Mouse (Mus musculus): Measurements from ENCODE around the gene Efcab11.

The Efcab11 gene

DNA sequence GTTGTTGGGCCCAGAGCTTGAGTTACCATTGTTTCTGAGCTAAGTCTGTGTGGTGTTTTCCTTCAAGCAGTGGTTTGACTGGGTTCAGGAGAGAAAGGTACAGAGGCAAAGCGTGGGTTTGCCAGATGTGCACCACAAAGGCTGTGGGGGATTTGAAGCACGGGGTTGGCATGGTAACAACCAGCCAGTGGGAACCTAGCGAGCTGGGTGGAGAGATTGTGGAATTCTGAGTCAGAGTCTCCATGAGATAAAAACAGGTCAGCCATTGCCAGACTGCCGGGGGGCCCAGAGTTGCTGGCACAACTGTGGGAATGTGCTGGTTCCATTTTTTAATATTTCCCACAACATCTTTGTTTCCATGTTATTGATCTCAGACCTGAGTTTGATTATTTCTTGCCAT is 202.6 kb downstream of the Efcab11 start:
- no peak for DNase-seq (ENCODE audit: low spot score in 2 of 2)

DNA sequence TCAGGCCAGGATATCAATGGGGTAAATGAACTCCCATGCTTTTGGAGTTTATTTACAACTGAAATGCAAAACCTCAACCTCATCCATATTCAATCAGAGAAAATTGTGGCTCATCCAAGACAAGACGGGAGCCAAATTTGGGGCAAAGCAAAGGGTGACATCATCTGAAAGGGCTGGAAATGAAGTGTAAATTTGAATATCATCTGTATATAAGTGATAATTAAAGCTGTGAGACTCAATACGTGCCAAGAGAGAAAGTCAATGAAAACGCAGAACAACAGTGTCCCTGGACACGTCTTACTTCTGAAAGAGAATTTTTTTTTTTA is 212.4 kb downstream of the Efcab11 start:
- DNase-seq (ENCODE audit: low spot score in 2 of 2): peak in 1 of 2 experiments; percentile 16

DNA sequence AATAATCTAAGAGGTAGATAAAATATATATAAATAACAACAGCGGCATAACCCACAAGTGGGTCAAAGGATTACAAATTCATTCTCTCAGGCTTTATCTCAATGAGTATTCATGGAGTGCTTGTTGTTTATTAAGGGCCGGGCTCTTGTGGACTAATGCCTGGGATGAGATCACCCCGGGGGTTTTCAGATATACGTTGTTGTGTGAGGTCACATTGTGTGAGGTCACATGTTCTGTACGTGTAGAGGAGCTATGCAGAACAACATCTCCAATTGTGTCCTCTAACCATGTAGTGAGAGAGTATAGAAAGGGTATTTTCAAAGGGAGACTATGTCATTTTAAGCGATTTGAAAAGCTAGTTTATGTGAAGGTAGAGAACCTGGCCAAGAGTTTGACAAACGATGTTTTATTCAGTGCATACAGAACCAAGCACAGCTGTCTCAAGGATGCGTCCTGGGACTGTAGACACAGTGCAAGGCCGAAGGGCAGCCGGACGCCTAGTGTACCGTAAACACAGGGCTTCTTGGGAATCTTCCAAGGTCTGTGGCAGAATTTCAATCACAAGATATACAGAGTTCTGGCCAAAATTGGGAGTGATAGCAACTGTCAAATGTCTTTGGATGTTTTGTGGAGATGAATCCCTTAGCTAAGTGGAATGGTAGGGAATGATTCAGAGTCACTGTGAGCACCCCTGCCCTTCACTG is 212.9 kb downstream of the Efcab11 start:
- DNase-seq (ENCODE audit: low spot score in 2 of 2): peak in 1 of 2 experiments; percentile 12

DNA sequence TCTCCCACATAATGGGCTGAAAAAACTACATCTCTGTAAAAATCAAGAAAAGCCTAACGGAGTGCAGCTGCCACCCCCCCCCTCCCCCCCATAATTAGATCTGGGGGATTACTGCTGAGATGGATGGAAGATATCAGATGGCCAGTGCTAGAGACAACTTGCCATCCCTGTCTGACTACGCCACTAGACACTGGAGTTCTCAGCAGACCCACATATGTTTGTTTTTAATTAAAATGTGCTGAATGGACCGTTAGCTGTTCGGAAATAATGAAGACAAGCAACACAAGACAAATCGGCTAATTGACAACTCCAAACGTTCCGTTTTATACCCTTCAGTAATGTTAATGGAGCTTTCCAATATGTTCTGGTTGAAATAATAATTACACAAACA is 213.5 kb downstream of the Efcab11 start:
- no peak for DNase-seq (ENCODE audit: low spot score in 2 of 2)

DNA sequence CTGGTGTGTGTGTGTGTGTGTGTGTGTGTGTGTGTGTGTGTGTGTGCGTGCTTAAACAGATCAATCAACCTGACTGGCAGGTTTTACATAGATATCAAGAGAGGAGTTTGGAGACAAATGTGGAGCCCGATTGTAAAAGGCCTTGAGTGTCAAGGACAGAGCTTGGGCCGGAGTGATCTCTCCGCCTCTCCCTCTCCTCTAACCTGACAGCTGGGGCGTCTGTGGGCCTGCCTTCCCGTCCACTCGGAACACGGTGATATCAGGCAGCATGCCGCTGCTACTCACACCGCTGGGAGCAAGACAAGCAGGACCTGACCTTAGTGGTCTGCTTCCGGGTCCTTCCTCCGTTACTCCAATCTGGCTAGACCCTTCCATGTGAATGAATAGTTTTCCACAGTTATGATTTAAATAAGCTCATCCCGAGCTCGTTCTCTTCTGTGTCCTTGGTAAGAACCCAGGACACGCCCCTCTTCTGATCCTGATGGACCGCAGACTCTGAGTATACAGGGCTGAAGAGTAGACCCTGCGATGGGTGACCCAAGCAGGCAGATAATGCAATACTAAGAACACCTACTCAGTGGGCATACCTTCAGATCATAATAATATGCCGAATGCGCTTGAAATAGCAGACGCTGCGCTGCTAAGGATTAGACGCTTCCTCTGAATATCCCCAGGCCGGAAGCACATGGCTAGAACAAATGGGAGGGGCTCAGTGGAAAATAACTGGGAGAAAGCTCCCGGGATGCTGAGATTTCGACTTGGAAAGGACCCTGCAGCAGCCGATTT is 214.1 kb downstream of the Efcab11 start:
- DNase-seq (ENCODE audit: low spot score in 2 of 2): peak in 1 of 2 experiments; percentile 17

DNA sequence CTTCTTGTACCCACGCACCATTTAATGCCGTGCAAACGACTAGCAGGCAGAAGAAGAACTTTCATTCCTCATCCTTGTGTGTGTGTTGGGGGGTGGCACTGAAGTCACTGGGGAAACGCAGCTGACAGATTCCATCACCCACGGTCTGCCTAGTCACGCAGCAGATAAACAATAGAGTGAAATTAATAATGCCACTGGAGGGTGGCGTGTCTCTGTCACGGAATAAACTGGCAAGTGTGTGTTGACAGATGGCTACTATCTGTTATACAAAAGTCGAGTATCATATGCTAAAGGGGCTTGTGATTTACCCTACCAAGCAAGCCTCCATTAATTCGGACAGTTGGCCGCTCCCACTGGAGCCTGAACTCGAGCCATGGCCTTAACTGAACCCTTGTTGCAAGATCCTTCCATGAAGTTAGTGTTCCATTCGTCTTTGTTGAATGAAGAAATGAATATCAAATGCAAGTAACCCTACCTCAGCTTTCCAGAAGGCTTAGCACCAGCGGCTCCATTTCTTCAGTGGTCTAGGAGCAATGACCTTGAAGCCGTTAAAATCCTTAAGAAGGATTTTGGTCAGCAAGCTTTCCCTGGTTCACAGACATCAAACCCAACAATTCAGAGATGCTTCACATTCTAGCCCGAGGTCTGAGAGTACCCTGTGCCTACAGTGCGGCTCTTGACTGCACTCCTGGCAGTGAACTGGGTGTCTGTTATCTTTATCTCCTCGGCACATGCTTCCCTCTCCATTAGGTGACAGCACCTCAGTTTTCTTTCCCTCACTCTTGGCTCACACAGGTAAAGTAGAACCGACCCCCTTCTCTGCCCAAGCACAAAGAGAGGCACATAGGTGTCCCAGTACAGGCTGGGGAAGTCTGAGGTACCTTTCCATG is 229.0 kb downstream of the Efcab11 start:
- no peak for DNase-seq (ENCODE audit: low spot score in 2 of 2)

DNA sequence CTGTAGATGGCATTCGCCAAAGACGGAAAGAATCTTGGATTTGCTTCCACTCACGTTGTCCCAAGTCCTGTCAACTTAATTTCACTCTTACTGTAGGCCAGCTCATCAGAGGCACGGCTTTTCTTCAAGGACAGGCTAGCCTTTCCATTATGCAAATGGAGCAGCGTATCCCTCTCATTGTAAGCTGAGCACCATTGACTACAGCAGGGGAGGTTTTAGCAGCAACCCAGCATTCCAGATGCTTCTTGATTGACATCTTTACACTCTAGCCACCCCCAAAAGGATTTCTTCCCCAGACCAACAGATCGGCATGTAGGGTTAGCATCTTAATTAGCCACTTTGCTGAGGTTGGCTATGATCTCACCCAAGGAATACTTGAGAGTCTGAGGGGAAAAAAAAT is 231.8 kb downstream of the Efcab11 start:
- DNase-seq (ENCODE audit: low spot score in 2 of 2): no peak

DNA sequence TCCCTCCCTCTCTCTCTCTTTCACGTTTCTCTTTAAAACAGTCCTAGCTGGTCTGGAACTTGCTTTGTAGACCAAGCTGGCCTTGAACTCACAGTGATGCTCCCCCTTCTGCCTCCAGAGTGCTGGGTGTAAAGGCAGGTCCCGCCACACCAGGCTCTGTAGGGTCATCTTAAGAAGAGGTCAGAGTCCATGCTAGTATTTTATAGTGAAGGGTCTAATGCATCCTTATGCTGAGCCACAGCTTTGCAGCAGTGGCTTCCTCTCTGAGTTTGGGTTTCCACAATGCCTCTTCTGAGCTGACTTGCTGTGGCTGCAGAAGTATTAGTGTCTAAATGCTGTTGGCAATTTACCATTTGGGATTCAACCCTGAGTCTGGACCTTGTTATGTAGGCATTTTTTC is 234.5 kb downstream of the Efcab11 start:
- DNase-seq (ENCODE audit: low spot score in 2 of 2): no peak

DNA sequence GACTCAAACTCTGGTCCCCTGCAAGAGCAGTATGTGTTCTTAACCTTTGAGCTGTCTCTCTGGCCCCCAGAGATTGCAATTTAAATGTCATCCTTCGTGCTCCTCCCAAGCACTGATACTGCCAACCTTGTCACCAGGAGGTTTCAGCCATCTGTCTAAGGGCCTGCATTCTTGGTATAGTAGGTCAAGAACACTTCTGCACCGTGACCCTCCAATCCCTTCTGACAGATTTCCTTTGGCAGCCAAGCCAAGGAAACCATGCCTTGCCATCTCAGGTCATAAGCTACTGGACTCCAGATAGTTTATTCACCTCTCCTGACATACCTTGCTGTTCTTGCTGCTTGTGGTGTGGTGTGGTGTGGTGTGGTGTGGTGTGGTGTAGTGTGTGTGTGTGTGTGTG is 235.5 kb downstream of the Efcab11 start:
- no peak for DNase-seq (ENCODE audit: low spot score in 2 of 2)

DNA sequence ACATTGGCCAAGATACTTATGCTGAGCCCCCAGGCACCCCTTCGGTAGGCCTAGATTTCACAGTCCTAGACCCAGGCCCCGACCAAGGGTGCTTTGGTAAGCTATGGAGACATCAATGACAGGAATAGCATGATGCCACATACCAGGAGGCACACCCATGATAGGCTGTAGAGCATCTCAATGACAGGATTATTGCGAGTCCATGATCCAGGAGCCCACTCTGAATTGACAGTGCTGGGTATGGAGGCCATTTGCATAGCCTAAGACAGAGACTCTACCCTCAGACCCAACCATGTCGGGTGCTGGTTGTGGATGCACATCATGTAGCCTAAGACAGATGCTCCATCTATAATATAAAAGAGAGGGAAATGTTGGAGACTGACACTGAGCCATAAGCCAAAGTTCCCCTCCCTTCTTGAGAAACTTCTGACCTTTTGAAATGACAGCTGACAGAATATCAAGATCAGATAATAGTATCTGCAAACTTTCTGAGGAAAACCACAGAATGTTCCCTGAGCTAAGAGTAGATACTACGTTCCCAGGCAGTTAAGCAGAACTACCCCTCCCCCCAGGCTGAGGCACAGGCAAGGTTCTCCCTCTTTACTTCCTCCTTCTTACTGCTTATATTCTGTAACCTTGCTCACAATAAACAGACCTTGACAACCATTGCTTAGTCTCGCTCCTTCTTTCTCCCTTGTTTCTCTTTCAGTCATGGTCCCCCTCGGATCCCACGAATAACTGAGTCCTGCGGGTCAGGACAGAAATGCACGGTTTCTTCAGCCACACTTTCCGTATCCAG is 237.5 kb downstream of the Efcab11 start:
- no peak for DNase-seq (ENCODE audit: low spot score in 2 of 2)

DNA sequence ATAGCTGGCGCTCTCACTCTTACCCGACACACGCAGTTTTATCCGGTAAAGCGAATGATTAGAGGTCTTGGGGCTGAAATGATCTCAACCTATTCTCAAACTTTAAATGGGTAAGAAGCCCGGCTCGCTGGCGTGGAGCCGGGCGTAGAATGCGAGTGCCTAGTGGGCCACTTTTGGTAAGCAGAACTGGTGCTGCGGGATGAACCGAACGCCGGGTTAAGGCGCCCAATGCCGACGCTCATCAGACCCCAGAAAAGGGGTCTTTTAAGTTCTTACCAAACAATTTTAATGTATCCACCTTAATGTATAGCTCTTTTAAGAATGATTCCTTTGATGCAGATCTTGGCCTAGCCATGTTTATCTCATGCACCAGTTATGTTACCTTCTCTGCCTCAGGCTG is 238.8 kb downstream of the Efcab11 start:
- DNase-seq (ENCODE audit: low spot score in 2 of 2): peak; percentile 71 to 78

DNA sequence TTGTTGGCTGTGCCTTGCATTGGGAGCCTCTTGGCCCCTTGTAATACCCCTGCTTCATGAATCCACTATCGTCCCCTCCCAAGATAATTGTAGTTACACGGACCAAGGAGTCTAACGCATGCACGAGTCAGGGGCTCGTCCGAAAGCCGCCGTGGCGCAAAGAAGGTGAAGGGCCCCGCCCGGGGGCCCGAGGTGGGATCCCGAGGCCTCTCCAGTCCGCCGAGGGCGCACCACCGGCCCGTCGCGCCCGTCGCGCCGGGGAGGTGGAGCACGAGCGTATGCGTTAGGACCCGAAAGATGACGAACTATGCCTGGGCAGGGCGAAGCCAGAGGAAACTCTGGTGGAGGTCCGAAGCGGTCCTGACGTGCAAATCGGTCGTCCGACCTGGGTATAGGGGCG is 239.3 kb downstream of the Efcab11 start:
- no peak for DNase-seq (ENCODE audit: low spot score in 2 of 2)

Data from frontal cortex, postnatal 36 days (tissue).